Mouse (Mus musculus) heart, embryonic 16.5 days (tissue): ENCODE data around the gene Krtcap3. TPM values are rescaled to one million over a fixed set of nuclear protein-coding genes. Genes with fewer than 3 reads are reported as not detected.

Source experiments
- polyA plus RNA-seq: library from polyadenylated mRNA; unstranded; fragments of >200 nt; fragmentation: Nextera tagmentation; extraction: Ambion mirVana; gene quantifications from 2 replicates; pipeline ENCODE4 v1.2.1, GENCODE M21; 2015

The Krtcap3 gene
- polyA plus RNA-seq, 1 experiment from 2014 or later: 5.4 TPM

Other genes starting within 250 kb of the Krtcap3 start
- gene Atraid, start 203.4 kb upstream of the Krtcap3 start, polyA plus RNA-seq: 117 and 121 TPM in 2 replicates
- 9.4 and 9.5 TPM in 2 replicates for gene Slc5a6, start 202.8 kb upstream of the Krtcap3 start, polyA plus RNA-seq
- 14.4 and 18.4 TPM in 2 replicates for gene Cad, start 196.9 kb upstream of the Krtcap3 start, polyA plus RNA-seq
- not detected in 2 replicates for gene Dnajc5g, start 145.4 kb upstream of the Krtcap3 start, polyA plus RNA-seq
- 0.27 and 0.35 TPM in 2 replicates for gene Slc30a3, start 143.5 kb upstream of the Krtcap3 start, polyA plus RNA-seq
- gene Trim54, start 135.0 kb upstream of the Krtcap3 start, polyA plus RNA-seq: 8.1 and 11.2 TPM in 2 replicates
- gene Ucn, start 112.9 kb upstream of the Krtcap3 start, polyA plus RNA-seq: not detected in 2 replicates
- 87.6 and 91.5 TPM in 2 replicates for gene Mpv17, start 97.4 kb upstream of the Krtcap3 start, polyA plus RNA-seq
- gene Gm29609, start 71.8 kb upstream of the Krtcap3 start, polyA plus RNA-seq: 0.63 and 1.3 TPM in 2 replicates
- gene Gtf3c2, start 71.5 kb upstream of the Krtcap3 start, polyA plus RNA-seq: 39.7 and 46.4 TPM in 2 replicates
- gene Snx17, start 58.5 kb upstream of the Krtcap3 start, polyA plus RNA-seq: 113 and 122 TPM in 2 replicates
- gene Eif2b4, start 58.3 kb upstream of the Krtcap3 start, polyA plus RNA-seq: 61.4 and 73.3 TPM in 2 replicates
- 6.2 and 6.5 TPM in 2 replicates for gene Zfp513, start 49.4 kb upstream of the Krtcap3 start, polyA plus RNA-seq
- 102 and 103 TPM in 2 replicates for gene Ppm1g, start 31.0 kb upstream of the Krtcap3 start, polyA plus RNA-seq
- 123 TPM in 2 replicates for gene Nrbp1, start 10.8 kb upstream of the Krtcap3 start, polyA plus RNA-seq
- 0.29 and 0.40 TPM in 2 replicates for gene Gm9970, start 10.5 kb upstream of the Krtcap3 start, polyA plus RNA-seq
- 22.3 and 26.8 TPM in 2 replicates for gene Ift172, start 39.4 kb downstream of the Krtcap3 start, polyA plus RNA-seq
- 15.7 and 16.9 TPM in 2 replicates for gene Fndc4, start 44.4 kb downstream of the Krtcap3 start, polyA plus RNA-seq
- gene Gckr, start 45.8 kb downstream of the Krtcap3 start, polyA plus RNA-seq: 0.16 and 0.18 TPM in 2 replicates
- gene Zfp512, start 200.7 kb downstream of the Krtcap3 start, polyA plus RNA-seq: 41.3 and 43.0 TPM in 2 replicates
- gene 4930548H24Rik, start 234.0 kb downstream of the Krtcap3 start, polyA plus RNA-seq: not detected in 2 replicates
- 39.8 and 42.9 TPM in 2 replicates for gene Gpn1, start 243.1 kb downstream of the Krtcap3 start, polyA plus RNA-seq